Mouse (Mus musculus) spleen, adult 2 months (tissue): ENCODE results near the gene Phlpp1. TPM values are rescaled to one million over a fixed set of nuclear protein-coding genes. Genes with fewer than 3 reads are reported as not detected.

Experiments
- DNase-seq, 2 experiments: peaks; one replicate each; pipeline versions ENCODE4 v3.0.0 to v3.0.0-alpha.2; 2012 to 2021; ENCODE audit warnings: low spot score in 2 of 2, low read depth in 1 of 2
- H3K27ac ChIP-seq: fragments of 200-500 bp; 2 replicates; pipeline ENCODE4 v1.5.1; 2012; ENCODE audit warnings: low read length, inconsistent platforms; ENCODE audit not compliant: insufficient read depth
- H3K27me3 ChIP-seq: fragments of 200-500 bp; 2 replicates; pipeline ENCODE4 v1.6.1; 2012; ENCODE audit warnings: mild to moderate bottlenecking, moderate library complexity, low read length, inconsistent platforms; ENCODE audit not compliant: control insufficient read depth, insufficient read depth
- H3K36me3 ChIP-seq: fragments of 200-500 bp; 2 replicates; pipeline ENCODE4 v1.6.1; 2012; ENCODE audit warnings: mild to moderate bottlenecking, low read length, inconsistent platforms; ENCODE audit not compliant: control insufficient read depth, insufficient read depth
- H3K4me1 ChIP-seq: fragments of 200-500 bp; 2 replicates; pipeline ENCODE4 v1.6.1; 2011; ENCODE audit warnings: inconsistent platforms; ENCODE audit not compliant: control insufficient read depth, insufficient read depth, insufficient read length
- H3K4me3 ChIP-seq: fragments of 200-500 bp; 2 replicates; pipeline ENCODE4 v1.5.1; 2011; ENCODE audit warnings: mild to moderate bottlenecking, inconsistent platforms; ENCODE audit not compliant: insufficient read depth, insufficient read length; ENCODE audit errors: extremely low read depth
- CTCF ChIP-seq: fragments of 200-500 bp; IDR thresholded peaks from 2 replicates; pipeline ENCODE4 v1.5.1; 2011; ENCODE audit warnings: mild to moderate bottlenecking, inconsistent platforms; ENCODE audit not compliant: insufficient read depth, insufficient read length, insufficient replicate concordance; ENCODE audit errors: extremely low read depth
- POLR2A ChIP-seq: fragments of 200-500 bp; IDR thresholded peaks from 2 replicates; pipeline ENCODE4 v1.6.1; 2011; ENCODE audit warnings: low read depth, low read length, inconsistent platforms
- WGBS: fragments of 180-500 bp; shearing (Covaris S2); methylation state at CpG from one replicate; pipeline ENCODE4 v1.1.7; 2018; 5-methylcytosine and 5-hydroxymethylcytosine counted together
- polyA plus RNA-seq: library from polyadenylated mRNA; depleted of rRNA; stranded (reverse); fragments of >200 nt; gene quantifications from 2 replicates; pipeline ENCODE4 v1.2.3, GENCODE M21; 2012

Gene Phlpp1
- polyA plus RNA-seq, 1 experiment: 6.0 TPM

- H3K4me1 ChIP-seq: peaks cover 8% of the 10 kb centered on the region
- H3K36me3 ChIP-seq: no peaks in the 10 kb centered on the region
- H3K4me3 ChIP-seq: no peak overlapping the region
- WGBS: 81% methylated on average over 9 of the region's 9 CpGs
- TF ChIP-seq POLR2A (no peak), CTCF (no peak)
- DNase-seq: no peak
- H3K27me3 ChIP-seq: 0 out of 2 replicates have a peak, but pooled peaks cover 2% of the 10 kb centered on the region
- no peak overlapping the region for H3K27ac ChIP-seq
Measured at GRCm38 (mm10) chr1:106173621-106174156, 2.1 kb downstream of the Phlpp1 start.

GRCm38 (mm10) chr1:106174598-106174997 lies 3.0 kb downstream of the Phlpp1 start:
- DNase-seq: no peak
- Histone ChIP-seq H3K36me3 (no peaks in the 10 kb centered on the region), H3K4me3 (no peak overlapping the region), H3K4me1 (peaks cover 8% of the 10 kb centered on the region), H3K27me3 (0 out of 2 replicates have a peak, but pooled peaks cover 2% of the 10 kb centered on the region), H3K27ac (no peak overlapping the region)
- TF ChIP-seq POLR2A (no peak), CTCF (no peak)

- Histone ChIP-seq H3K27me3 (0 out of 2 replicates have a peak, but pooled peaks cover 2% of the 10 kb centered on the region), H3K27ac (no peak overlapping the region), H3K4me3 (no peak overlapping the region), H3K36me3 (no peaks in the 10 kb centered on the region), H3K4me1 (peaks cover 8% of the 10 kb centered on the region)
- DNase-seq: no peak
- TF ChIP-seq POLR2A (no peak), CTCF (no peak)
- WGBS: 84% methylated on average over 3 of the region's 3 CpGs
Measured at GRCm38 (mm10) chr1:106175360-106175759, 3.8 kb downstream of the Phlpp1 start.

GRCm38 (mm10) chr1:106176791-106177190 lies 5.2 kb downstream of the Phlpp1 start:
- no peak for TF ChIP-seq POLR2A
- no peak for TF ChIP-seq CTCF
- Histone ChIP-seq H3K36me3 (no peaks in the 10 kb centered on the region), H3K27me3 (0 out of 2 replicates have a peak, but pooled peaks cover 2% of the 10 kb centered on the region), H3K4me3 (no peak overlapping the region), H3K27ac (no peak overlapping the region), H3K4me1 (peaks cover 8% of the 10 kb centered on the region)
- DNase-seq: no peak
- 57% methylated on average over 1 of the region's 1 CpGs for whole genome bisulfite sequencing

- TF ChIP-seq POLR2A (no peak), CTCF (no peak)
- H3K27ac ChIP-seq: no peak overlapping the region
Measured at GRCm38 (mm10) chr1:106177868-106178790, 6.6 kb downstream of the Phlpp1 start.

GRCm38 (mm10) chr1:106183701-106184100 lies 12.1 kb downstream of the Phlpp1 start:
- Histone ChIP-seq H3K27me3 (no peaks in the 10 kb centered on the region), H3K27ac (no peak overlapping the region), H3K4me3 (no peak overlapping the region), H3K4me1 (no peaks in the 10 kb centered on the region; the same call in 1 of the 2 replicates), H3K36me3 (no peaks in the 10 kb centered on the region)
- 98% methylated on average over 2 of the region's 2 CpGs for WGBS
- TF ChIP-seq CTCF (no peak), POLR2A (no peak)
- no peak for DNase-seq

More at GRCm38 (mm10) chr1:106177868-106178790, 6.6 kb downstream of the Phlpp1 start:
- no peaks in the 10 kb centered on the region for H3K36me3 ChIP-seq
- H3K4me3 ChIP-seq: no peak overlapping the region
- H3K4me1 ChIP-seq: peaks cover 5% of the 10 kb centered on the region; the same call in 1 of the 2 replicates
- no peak for DNase-seq
- no peaks in the 10 kb centered on the region for H3K27me3 ChIP-seq
- WGBS: 77% methylated on average over 8 of the region's 8 CpGs
